In the genomic region with DNA sequence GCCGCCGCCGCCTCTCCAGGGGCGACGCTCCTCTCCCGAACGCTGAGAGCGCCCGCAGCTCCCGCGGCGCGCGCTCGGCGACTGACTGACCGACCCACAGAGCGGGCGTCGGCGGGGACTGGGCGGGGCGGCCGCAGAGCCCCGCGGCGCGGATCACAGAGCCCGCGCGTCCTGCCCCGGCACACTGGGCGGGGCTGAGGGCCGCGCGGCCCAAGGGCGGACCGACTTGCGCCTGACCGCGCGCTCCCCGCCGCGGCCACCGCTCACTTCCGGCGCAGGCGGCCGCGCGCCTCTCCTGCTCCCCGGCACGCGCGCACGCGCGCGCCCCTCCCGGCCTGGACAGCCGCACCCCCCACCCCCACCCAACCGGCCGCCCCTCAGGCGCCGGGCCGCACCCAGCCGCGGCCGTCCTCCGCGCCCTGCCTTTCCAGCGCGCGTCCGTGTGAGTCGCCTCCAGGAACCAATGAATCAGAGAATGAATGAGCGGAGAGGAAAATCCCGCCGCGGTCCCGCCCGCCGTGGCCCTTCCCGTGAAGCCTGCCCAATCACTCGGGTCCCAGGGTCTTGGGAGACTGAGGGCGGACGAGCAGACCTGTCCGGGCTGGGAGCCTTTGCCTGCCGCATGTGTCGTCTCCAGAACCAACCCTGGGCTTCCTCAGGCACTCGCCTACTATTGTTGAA, we compare ENCODE assay signal across 8 mouse cellular contexts. TPM values are rescaled to one million over a fixed set of nuclear protein-coding genes. Genes with fewer than 3 reads are reported as not detected.
DNase-seq lines count a peak whose midpoint lies in the region; ATAC-seq and TF ChIP-seq lines count a peak whose summit lies in the region.

A gene (minus strand): TSS at position 474 of the 681 bp plus-strand sequence.

- H3K4me2 ChIP-seq in embryonic facial prominence, embryonic 15.5 days (replicated peaks), result peak within 1 kb of the TSS; percentile 72
- H3K4me2 ChIP-seq in heart, embryonic 11.5 days, result peak within 1 kb of the TSS; percentile 79
- peak within 1 kb of the TSS; percentile 86 for H3K4me2 ChIP-seq in kidney, embryonic 16.5 days (replicated peaks; ENCODE audit: low read depth, low read length)

- peak; percentile 98 for ATAC-seq in embryonic facial prominence, embryonic 15.5 days (ENCODE audit: insufficient number of reproducible peaks, low FRiP score, low TSS enrichment, low read depth)
- ATAC-seq in heart, embryonic 11.5 days (replicated peaks; ENCODE audit: insufficient number of reproducible peaks, low FRiP score, low TSS enrichment), result peak; percentile 99
- ATAC-seq in kidney, embryonic 16.5 days (ENCODE audit: low FRiP score, low TSS enrichment), result peak; percentile 99
- peak; percentile 69; the same call in 1 of the 2 replicates for ATAC-seq in monocyte, adult 5-6 weeks (replicated peaks; ENCODE audit: insufficient number of reproducible peaks, low FRiP score, low TSS enrichment, poor library complexity, severe bottlenecking)

- peak within 1 kb of the TSS; percentile 65; the same call in 1 of the 2 replicates for H3K27ac ChIP-seq in bone marrow, adult 2 months (ENCODE audit: control insufficient read depth, insufficient read depth, low read depth, low read length, poor library complexity)
- H3K27ac ChIP-seq in embryonic facial prominence, embryonic 15.5 days (replicated peaks), result peak within 1 kb of the TSS; percentile 96
- peak within 1 kb of the TSS; percentile 97 for H3K27ac ChIP-seq in heart, embryonic 11.5 days (ENCODE audit: low read depth, low read length)
- peak within 1 kb of the TSS; percentile 94 for H3K27ac ChIP-seq in kidney, embryonic 16.5 days (ENCODE audit: low read length)

- peaks cover 2% of the 10 kb centered on the region; the same call in 1 of the 2 replicates for H3K4me1 ChIP-seq in bone marrow, adult 2 months (ENCODE audit: control insufficient read depth, insufficient read depth, low read length)
- H3K4me1 ChIP-seq in embryonic facial prominence, embryonic 15.5 days, result peaks cover 12% of the 10 kb centered on the region; the same call in 1 of the 2 replicates
- peaks cover 8% of the 10 kb centered on the region; the same call in 1 of the 2 replicates for H3K4me1 ChIP-seq in heart, embryonic 11.5 days (ENCODE audit: control insufficient read depth, insufficient read depth, low read length)
- H3K4me1 ChIP-seq in kidney, embryonic 16.5 days (ENCODE audit: insufficient read depth, low read length), result peaks cover 15% of the 10 kb centered on the region

- H3K4me3 ChIP-seq in bone marrow, adult 2 months (replicated peaks; ENCODE audit: control insufficient read depth, low read depth, low read length), result peak within 1 kb of the TSS; percentile 46
- H3K4me3 ChIP-seq in embryonic facial prominence, embryonic 15.5 days (replicated peaks), result peak within 1 kb of the TSS; percentile 96
- H3K4me3 ChIP-seq in heart, embryonic 11.5 days (ENCODE audit: low read depth, low read length), result peak within 1 kb of the TSS; percentile 100
- peak within 1 kb of the TSS; percentile 97 for H3K4me3 ChIP-seq in kidney, embryonic 16.5 days (ENCODE audit: low read length)

- H3K9me3 ChIP-seq in embryonic facial prominence, embryonic 15.5 days (replicated peaks), result no peaks in the 10 kb centered on the region
- H3K9me3 ChIP-seq in heart, embryonic 11.5 days (replicated peaks; ENCODE audit: control insufficient read depth, low read length), result no peaks in the 10 kb centered on the region
- no peaks in the 10 kb centered on the region for H3K9me3 ChIP-seq in kidney, embryonic 16.5 days (ENCODE audit: low read length)

- TF ChIP-seq POLR2A in bone marrow, adult 2 months (IDR thresholded peaks at IDR 0.05; ENCODE audit: borderline replicate concordance, control insufficient read depth, low read depth, low read length), result no peak

- H3K9ac ChIP-seq in embryonic facial prominence, embryonic 15.5 days, result peak within 1 kb of the TSS; percentile 98
- H3K9ac ChIP-seq in heart, embryonic 11.5 days (ENCODE audit: low read depth, low read length), result peak within 1 kb of the TSS; percentile 98
- H3K9ac ChIP-seq in kidney, embryonic 16.5 days (replicated peaks; ENCODE audit: low read length), result peak within 1 kb of the TSS; percentile 97

- 1% methylated on average over 88 of the region's 92 CpGs for WGBS in bone marrow, adult 2 months
- under 1% methylated on average over 92 of the region's 92 CpGs for WGBS in embryonic facial prominence, embryonic 15.5 days
- WGBS in heart, embryonic 11.5 days (ENCODE audit: insufficient replicate concordance), result under 1% methylated on average over 72 of the region's 92 CpGs
- WGBS in kidney, embryonic 16.5 days, result 3% methylated on average over 64 of the region's 92 CpGs

- DNase-seq in 3T3-L1 (ENCODE audit: low read depth, low spot score), result peak; percentile 81
- peak; percentile 80 for DNase-seq in liver
- peak; percentile 30 to 70 for DNase-seq in spleen, postnatal 4 days (ENCODE audit: low spot score in 2 of 2)

- peaks cover 4% of the 10 kb centered on the region; the same call in 1 of the 2 replicates for H3K36me3 ChIP-seq in embryonic facial prominence, embryonic 15.5 days
- no peaks in the 10 kb centered on the region for H3K36me3 ChIP-seq in heart, embryonic 11.5 days (ENCODE audit: control insufficient read depth, insufficient read depth, low read length)
- no peaks in the 10 kb centered on the region for H3K36me3 ChIP-seq in kidney, embryonic 16.5 days (ENCODE audit: insufficient read depth, low read length)

- H3K27me3 ChIP-seq in embryonic facial prominence, embryonic 15.5 days, result no peaks in the 10 kb centered on the region
- no peaks in the 10 kb centered on the region for H3K27me3 ChIP-seq in heart, embryonic 11.5 days (ENCODE audit: control insufficient read depth, insufficient read depth, low read length)
- no peaks in the 10 kb centered on the region for H3K27me3 ChIP-seq in kidney, embryonic 16.5 days (ENCODE audit: insufficient read depth, low read length)

- TF ChIP-seq CTCF in bone marrow, adult 2 months (IDR thresholded peaks at IDR 0.05; ENCODE audit: control insufficient read depth, insufficient read depth, low read length), result no peak

RNA-seq across cellular contexts. Expression of the gene that starts here (rescaled TPM):
- polyA plus RNA-seq in bone marrow, adult 2 months (2011; ENCODE audit: insufficient read depth, insufficient read length, low replicate concordance, missing spikeins), result 1.4 and 4.3 TPM in 2 replicates
- polyA plus RNA-seq in embryonic facial prominence, embryonic 15.5 days (2015; fragmentation: Nextera tagmentation; extraction: Ambion mirVana), result 25.5 and 28.8 TPM in 2 replicates
- polyA plus RNA-seq in heart, embryonic 11.5 days (2014; fragmentation: Nextera tagmentation; extraction: Ambion mirVana), result 56.7 and 66.0 TPM in 2 replicates
- 36.3 and 37.8 TPM in 2 replicates for polyA plus RNA-seq in kidney, embryonic 16.5 days (2015; fragmentation: Nextera tagmentation; extraction: Ambion mirVana)
- total RNA-seq in monocyte, adult 5-6 weeks (2017), result 7.5 to 20.5 TPM (median 10.5 TPM) in 3 replicates

Comparison
In these comparisons a context has a peak if more than half of its experiments do, and no peak if none do; other contexts are left out.
1. Peak in every context shown above with its lines: DNase-seq, ATAC-seq, H3K4me3 ChIP-seq and H3K27ac ChIP-seq.
2. H3K4me3 ChIP-seq: peak in every context shown above with its lines; median percentile 100 in heart, embryonic 11.5 days; 97 in kidney, embryonic 16.5 days; 96 in embryonic facial prominence, embryonic 15.5 days; 46 in bone marrow, adult 2 months.